Mouse (Mus musculus) bone marrow macrophage, adult 2 months (primary cell): Measurements from ENCODE around the gene Spata31d1b. TPM values are rescaled to one million over a fixed set of nuclear protein-coding genes. Genes with fewer than 3 reads are reported as not detected.
"Not testable (repeated sequence)": the region's sequence is repeated elsewhere in the genome, so short reads cannot be mapped to it uniquely, and the experiment has no call there.

Experiments
- H3K27ac ChIP-seq: 2 replicates; pipeline ENCODE4 v1.5.1; 2012; ENCODE audit warnings: low read depth, low read length; ENCODE audit not compliant: insufficient read depth
- H3K4me1 ChIP-seq: 2 replicates; pipeline ENCODE4 v1.6.1; 2012; ENCODE audit warnings: low read length; ENCODE audit not compliant: control insufficient read depth, insufficient read depth
- H3K4me3 ChIP-seq: 2 replicates; pipeline ENCODE4 v1.5.1; 2012; ENCODE audit warnings: mild to moderate bottlenecking, low read length, moderate library complexity; ENCODE audit not compliant: insufficient read depth
- CTCF ChIP-seq: IDR thresholded peaks from 2 replicates; pipeline ENCODE4 v1.5.1; 2012; ENCODE audit warnings: low read depth, mild to moderate bottlenecking, low read length, moderate library complexity
- POLR2A ChIP-seq: IDR thresholded peaks from 2 replicates; pipeline ENCODE4 v1.6.1; 2012; ENCODE audit warnings: mild to moderate bottlenecking, low read depth, low read length, borderline replicate concordance
- polyA plus RNA-seq: library from polyadenylated mRNA; stranded (reverse); fragments of >200 nt; gene quantifications from 2 replicates; pipeline ENCODE4 v1.2.4, GENCODE M21; 2012; ENCODE audit not compliant: missing spikeins, insufficient read depth, insufficient read length

The Spata31d1b gene
- polyA plus RNA-seq, 1 experiment = not detected

- no peak overlapping the region for H3K27ac ChIP-seq
- TF ChIP-seq POLR2A (no peak), CTCF (no peak)
- no peak overlapping the region for H3K4me3 ChIP-seq
- no peaks in the 10 kb centered on the region for H3K4me1 ChIP-seq
These were observed 21.5 kb upstream of the Spata31d1b start for GRCm38 (mm10) chr13:59690576-59690975.

GRCm38 (mm10) chr13:59691478-59691877 is 20.6 kb upstream of the Spata31d1b start:
- H3K4me3 ChIP-seq = no peak overlapping the region
- no peak for TF ChIP-seq CTCF
- no peak for TF ChIP-seq POLR2A
- H3K4me1 ChIP-seq = no peaks in the 10 kb centered on the region
- H3K27ac ChIP-seq = no peak overlapping the region

DNA sequence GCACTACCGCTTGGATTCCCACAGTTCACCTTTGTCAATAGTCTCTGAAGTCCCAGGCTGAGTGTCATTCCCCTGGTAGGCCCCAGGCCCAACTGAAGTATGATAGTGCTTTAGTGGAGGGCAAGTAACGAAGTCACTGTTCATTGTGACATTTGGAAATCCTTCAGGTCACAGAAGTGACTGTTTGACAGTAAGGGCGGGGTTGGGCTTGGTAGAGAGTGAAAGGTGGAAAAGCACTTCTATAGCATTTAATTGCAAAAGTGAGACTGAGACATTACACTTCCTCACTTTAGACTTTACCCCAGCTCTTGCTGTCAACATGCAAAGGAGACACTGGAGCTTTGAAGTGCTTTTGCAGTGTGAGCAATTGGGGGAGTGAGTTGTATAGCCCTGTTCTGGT is 18.1 kb upstream of the Spata31d1b start, which contains the start of gene 4921517D22Rik:
Gene 4921517D22Rik, minus strand, starts transcription at position 101 of the 400 bp plus-strand sequence.
- no peak within 1 kb of the TSS for H3K4me3 ChIP-seq
- no peak for TF ChIP-seq POLR2A
- TF ChIP-seq CTCF = no peak
- peaks cover 13% of the 10 kb centered on the region for H3K4me1 ChIP-seq
- no peak within 1 kb of the TSS for H3K27ac ChIP-seq

- peaks cover 13% of the 10 kb centered on the region for H3K4me1 ChIP-seq
- H3K27ac ChIP-seq = no peak overlapping the region
- no peak overlapping the region for H3K4me3 ChIP-seq
- TF ChIP-seq CTCF (no peak), POLR2A (no peak)
These were observed 16.3 kb upstream of the Spata31d1b start for GRCm38 (mm10) chr13:59695781-59696180.

DNA sequence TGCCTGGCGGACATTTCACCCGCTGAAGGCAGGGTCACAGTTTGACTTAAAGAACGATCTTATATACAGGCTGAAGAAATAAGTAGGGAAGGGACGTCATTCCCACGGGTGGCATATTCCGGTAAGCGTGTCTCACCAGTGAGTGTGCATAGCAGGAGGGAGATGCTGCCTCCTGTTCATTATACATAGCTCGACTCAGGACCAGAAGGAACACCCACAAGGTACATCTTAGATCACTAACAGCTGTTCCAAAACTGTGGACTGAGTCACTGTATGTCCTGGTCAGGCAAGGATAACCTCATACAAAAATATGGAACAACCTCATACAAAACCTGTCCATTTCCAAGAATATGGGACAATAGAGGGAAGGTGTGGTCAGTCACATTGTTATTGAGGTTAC is 13.0 kb upstream of the Spata31d1b start:
- Histone ChIP-seq H3K4me3 (no peak overlapping the region), H3K27ac (no peak overlapping the region), H3K4me1 (peaks cover 16% of the 10 kb centered on the region)
- TF ChIP-seq CTCF (no peak), POLR2A (no peak)

- not testable (repeated sequence) for H3K27ac ChIP-seq, H3K4me3 ChIP-seq
- peaks cover 23% of the 10 kb centered on the region for H3K4me1 ChIP-seq
These were observed 11.9 kb upstream of the Spata31d1b start for GRCm38 (mm10) chr13:59700137-59700536.

- Histone ChIP-seq H3K27ac (no peak overlapping the region), H3K4me3 (no peak overlapping the region), H3K4me1 (peaks cover 12% of the 10 kb centered on the region)
- TF ChIP-seq CTCF (no peak), POLR2A (no peak)
These were observed 8.6 kb upstream of the Spata31d1b start for GRCm38 (mm10) chr13:59703514-59703913.

DNA sequence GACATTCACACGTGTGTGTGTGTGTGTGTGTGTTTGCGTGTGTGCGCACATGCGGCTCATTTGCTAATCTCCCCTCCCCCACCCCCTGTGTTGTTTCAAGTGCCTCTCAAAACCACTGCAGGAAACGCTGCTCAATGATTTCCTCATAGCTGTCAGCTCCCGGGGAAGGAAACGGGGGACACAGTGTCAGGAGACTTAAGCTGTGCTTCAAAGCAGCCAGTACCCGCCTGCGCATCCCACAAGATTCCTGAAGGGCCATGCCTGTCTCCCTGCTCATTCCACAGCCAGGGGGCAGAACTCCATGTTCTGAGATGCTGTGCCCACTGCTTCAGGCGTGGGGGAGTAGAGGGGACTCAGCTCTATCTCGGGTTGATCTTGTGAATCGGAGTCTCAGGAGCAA is 7.5 kb upstream of the Spata31d1b start:
- Histone ChIP-seq H3K4me1 (peaks cover 12% of the 10 kb centered on the region), H3K27ac (no peak overlapping the region), H3K4me3 (peak overlapping the region; percentile 33)
- TF ChIP-seq CTCF (no peak), POLR2A (no peak)

- no peak for TF ChIP-seq POLR2A
- no peak for TF ChIP-seq CTCF
- no peak within 1 kb of the TSS for H3K27ac ChIP-seq
These were observed 1.9 kb upstream of the Spata31d1b start, which contains the start of gene Spata31d1a for GRCm38 (mm10) chr13:59710230-59710629. Spata31d1a (minus strand) TSS chr13:59710330.

GRCm38 (mm10) chr13:59713710-59714109 is 1.6 kb downstream of the Spata31d1b start:
- no peak for TF ChIP-seq CTCF
- TF ChIP-seq POLR2A = no peak
- H3K4me1 ChIP-seq = no peaks in the 10 kb centered on the region
- H3K4me3 ChIP-seq = no peak overlapping the region
- H3K27ac ChIP-seq = no peak overlapping the region

More at GRCm38 (mm10) chr13:59710230-59710629, 1.9 kb upstream of the Spata31d1b start, which contains the start of gene Spata31d1a:
- Histone ChIP-seq H3K4me3 (no peak within 1 kb of the TSS), H3K4me1 (0 out of 2 replicates have a peak, but pooled peaks cover under 1% of the 10 kb centered on the region)

- not testable (repeated sequence) for H3K4me1 ChIP-seq
These were observed 6.9 kb downstream of the Spata31d1b start for GRCm38 (mm10) chr13:59718857-59719440.

More at GRCm38 (mm10) chr13:59718857-59719440, 6.9 kb downstream of the Spata31d1b start:
- H3K27ac ChIP-seq, H3K4me3 ChIP-seq: not testable (repeated sequence)
